Mouse (Mus musculus) stomach, embryonic 14.5 days (tissue): ENCODE data around the gene D930007J09Rik. TPM values are rescaled to one million over a fixed set of nuclear protein-coding genes. Genes with fewer than 3 reads are reported as not detected.

ENCODE experiments used
- ATAC-seq: fragments of 200-750 bp; cut with Nextera tagmentation; 2 replicates; pipeline ENCODE4 v1.8.0; 2017; ENCODE audit warnings: low read depth, moderate TSS enrichment; ENCODE audit not compliant: insufficient number of reproducible peaks, insufficient read depth, low FRiP score
- H3K27ac ChIP-seq: fragments of 300-500 bp; sonication (generic); 2 replicates; pipeline ENCODE4 v1.5.1; 2014; ENCODE audit warnings: mild to moderate bottlenecking, low read length, moderate library complexity, mixed read lengths
- H3K27me3 ChIP-seq: fragments of 300-500 bp; sonication (generic); 2 replicates; pipeline ENCODE4 v1.6.1; 2014; ENCODE audit warnings: low read length, control low read depth, mixed read lengths; ENCODE audit not compliant: control insufficient read depth, insufficient read depth
- H3K36me3 ChIP-seq: fragments of 300-500 bp; sonication (generic); 2 replicates; pipeline ENCODE4 v1.6.1; 2014; ENCODE audit warnings: mild to moderate bottlenecking, control low read depth, low read length, moderate library complexity, mixed read lengths; ENCODE audit not compliant: control insufficient read depth, insufficient read depth
- H3K4me1 ChIP-seq: fragments of 300-500 bp; sonication (generic); 2 replicates; pipeline ENCODE4 v1.6.1; 2014; ENCODE audit warnings: low read length, control low read depth, mixed read lengths; ENCODE audit not compliant: control insufficient read depth, insufficient read depth
- H3K4me2 ChIP-seq: fragments of 300-500 bp; sonication (generic); replicated peaks from 2 replicates; pipeline ENCODE4 v1.6.1; 2014; ENCODE audit warnings: low read depth, low read length, control low read depth
- H3K4me3 ChIP-seq: fragments of 300-500 bp; sonication (generic); 2 replicates; pipeline ENCODE4 v1.5.1; 2014; ENCODE audit warnings: low read depth, low read length, control low read depth
- H3K9ac ChIP-seq: fragments of 300-500 bp; sonication (generic); replicated peaks from 2 replicates; pipeline ENCODE4 v1.6.1; 2014; ENCODE audit warnings: low read depth, mild to moderate bottlenecking, control low read depth, low read length, moderate library complexity, mixed read lengths
- H3K9me3 ChIP-seq: fragments of 300-500 bp; sonication (generic); 2 replicates; pipeline ENCODE4 v1.6.1; 2016; ENCODE audit warnings: low read depth, low read length, control low read depth; ENCODE audit not compliant: control insufficient read depth
- WGBS: fragments of 180-500 bp; shearing (Covaris S2); extraction: QIAGEN DNeasy Blood & Tissue Kit; methylation state at CpG from one replicate; pipeline ENCODE4 v1.1.7; 2014; 5-methylcytosine and 5-hydroxymethylcytosine counted together
- polyA plus RNA-seq: library from polyadenylated mRNA; unstranded; fragments of >200 nt; fragmentation: Nextera tagmentation; extraction: Ambion mirVana; gene quantifications from 2 replicates; pipeline ENCODE4 v1.2.1, GENCODE M21; 2014

Gene D930007J09Rik
- polyA plus RNA-seq, 1 experiment from 2014 or later: not detected

DNA sequence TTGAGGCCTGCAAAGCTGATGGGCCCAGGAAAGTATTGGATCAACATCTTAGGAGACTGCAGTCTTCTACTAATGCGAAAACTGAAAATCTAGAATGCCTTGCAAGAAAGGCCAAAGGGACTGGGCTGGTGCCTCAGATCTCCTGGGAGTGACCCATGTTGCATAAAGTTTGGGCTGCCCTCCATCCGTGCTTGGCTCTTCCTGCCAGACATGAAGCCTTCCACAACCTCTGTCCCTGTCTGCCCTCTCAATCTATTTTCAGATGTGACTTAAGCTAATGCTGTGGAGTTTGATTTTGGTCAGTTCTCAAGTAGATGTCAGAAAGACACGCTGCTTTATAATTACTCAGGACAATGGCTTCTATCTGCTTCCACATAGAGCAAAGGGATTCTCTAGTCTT lies 39.5 kb downstream of the D930007J09Rik start:
- 86% methylated on average over 3 of the region's 3 CpGs for WGBS
- no peak for ATAC-seq

DNA sequence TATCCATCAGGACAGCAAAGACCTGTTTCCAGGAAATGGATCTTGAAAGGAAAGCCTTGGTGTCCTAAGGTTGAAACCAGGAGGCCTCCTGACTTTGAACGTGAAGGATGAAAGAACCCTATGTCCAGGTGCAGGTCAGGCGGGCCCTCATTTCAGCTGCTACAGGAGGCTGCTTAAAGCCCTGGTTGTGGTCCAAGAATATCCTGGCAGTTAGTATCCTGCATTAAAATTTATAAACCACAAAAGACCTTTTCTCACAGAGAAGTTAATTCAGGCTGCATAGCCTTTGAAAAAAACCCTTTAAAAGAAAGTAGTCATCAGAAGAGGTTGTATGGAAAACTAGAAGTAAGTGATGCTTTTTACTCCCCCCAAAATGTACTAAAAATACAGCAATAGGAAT lies 41.9 kb downstream of the D930007J09Rik start:
- Histone ChIP-seq H3K4me1 (no peaks in the 10 kb centered on the region), H3K9ac (no peak overlapping the region), H3K27me3 (no peaks in the 10 kb centered on the region), H3K27ac (no peak overlapping the region), H3K36me3 (no peaks in the 10 kb centered on the region), H3K4me2 (no peak overlapping the region), H3K4me3 (no peak overlapping the region), H3K9me3 (no peaks in the 10 kb centered on the region)
- no peak for ATAC-seq
- WGBS: 73% methylated on average over 2 of the region's 2 CpGs

More for the DNA sequence above, 39.5 kb downstream of the D930007J09Rik start:
- Histone ChIP-seq H3K9ac (no peak overlapping the region), H3K9me3 (no peaks in the 10 kb centered on the region), H3K4me3 (no peak overlapping the region), H3K4me2 (no peak overlapping the region), H3K36me3 (no peaks in the 10 kb centered on the region), H3K4me1 (no peaks in the 10 kb centered on the region), H3K27ac (no peak overlapping the region), H3K27me3 (no peaks in the 10 kb centered on the region)

- 27% methylated on average over 4 of the region's 4 CpGs for WGBS
- no peak overlapping the region for H3K4me2 ChIP-seq
- H3K4me1 ChIP-seq: no peaks in the 10 kb centered on the region
- H3K36me3 ChIP-seq: no peaks in the 10 kb centered on the region
- no peaks in the 10 kb centered on the region for H3K27me3 ChIP-seq
- H3K4me3 ChIP-seq: no peak overlapping the region
- ATAC-seq: no peak
- H3K27ac ChIP-seq: no peak overlapping the region
- H3K9me3 ChIP-seq: no peaks in the 10 kb centered on the region
- H3K9ac ChIP-seq: no peak overlapping the region
Measured at GRCm38 (mm10) chr13:32759036-32759435, 43.6 kb downstream of the D930007J09Rik start.

Other genes starting within 250 kb of the D930007J09Rik start
- 0.07 TPM in 1 of 2 replicates, not detected in the other for gene Mylk4, start 18.9 kb downstream of the D930007J09Rik start, polyA plus RNA-seq
- gene Wrnip1, start 811 bp downstream of the D930007J09Rik start, polyA plus RNA-seq: 15.8 and 17.3 TPM in 2 replicates
- 21.2 and 31.1 TPM in 2 replicates for gene Serpinb1a, start 48.3 kb upstream of the D930007J09Rik start, polyA plus RNA-seq
- gene Serpinb1c, start 95.4 kb upstream of the D930007J09Rik start, polyA plus RNA-seq: not detected in 2 replicates
- gene Serpinb6b, start 162.4 kb upstream of the D930007J09Rik start, polyA plus RNA-seq: 2.6 and 2.8 TPM in 2 replicates
- 9.5 and 9.7 TPM in 2 replicates for gene Serpinb9, start 200.4 kb upstream of the D930007J09Rik start, polyA plus RNA-seq
- gene Serpinb9b, start 224.6 kb upstream of the D930007J09Rik start, polyA plus RNA-seq: not detected in 2 replicates